In genomic region chr10:119761451-119762367, GRCm38 (mm10) we compare ENCODE assay signal across 11 mouse cellular contexts.
DNase-seq lines count a peak whose midpoint lies in the region; ATAC-seq and TF ChIP-seq lines count a peak whose summit lies in the region.
"Had no signal": no experiment of that assay in that cellular context is flagged by ENCODE, and none has a peak within 500 bp of the region (broad histone marks: within the 10 kb centered on the region; RNA-seq: fewer than 3 reads in every experiment).

No protein-coding gene starts in this region.

- TF ChIP-seq CTCF in cortical plate, adult 2 months (IDR thresholded peaks at IDR 0.05; ENCODE audit: extremely low read depth, insufficient read depth, low read length), result no peak

- peaks cover 16% of the 10 kb centered on the region for H3K4me1 ChIP-seq in hindbrain, embryonic 15.5 days (replicated peaks)
- H3K4me1 ChIP-seq in hindbrain, embryonic 12.5 days, result 0 out of 2 replicates have a peak, but pooled peaks cover 3% of the 10 kb centered on the region
- H3K4me1 ChIP-seq in cortical plate, adult 2 months (ENCODE audit: control insufficient read depth, insufficient read depth, low read length), result peaks cover 2% of the 10 kb centered on the region; the same call in 1 of the 2 replicates
- peaks cover 32% of the 10 kb centered on the region for H3K4me1 ChIP-seq in neural tube, embryonic 13.5 days (replicated peaks)

- 62% methylated on average over 33 of the region's 33 CpGs for WGBS in hindbrain, embryonic 15.5 days
- 84% methylated on average over 33 of the region's 33 CpGs for WGBS in hindbrain, embryonic 12.5 days
- WGBS in neural tube, embryonic 13.5 days, result 38% methylated on average over 33 of the region's 33 CpGs

- peak; percentile 14 to 37 for DNase-seq in left cerebral cortex, adult 9 months (ENCODE audit: low spot score in 2 of 2)
- no peak for DNase-seq in heart, postnatal 4 days
- DNase-seq in thymus, postnatal 0 days (ENCODE audit: low spot score), result no peak
- DNase-seq in adrenal gland, postnatal 4 days (ENCODE audit: low spot score in 2 of 2), result no peak
- DNase-seq: heart, adult 18-20 months; heart, postnatal 36 days; liver, postnatal 0 days had no signal

- no peaks in the 10 kb centered on the region for H3K36me3 ChIP-seq in hindbrain, embryonic 15.5 days
- H3K36me3 ChIP-seq in hindbrain, embryonic 12.5 days, result no peaks in the 10 kb centered on the region
- no peaks in the 10 kb centered on the region for H3K36me3 ChIP-seq in neural tube, embryonic 13.5 days

- H3K27me3 ChIP-seq in hindbrain, embryonic 15.5 days, result no peaks in the 10 kb centered on the region
- H3K27me3 ChIP-seq in hindbrain, embryonic 12.5 days, result no peaks in the 10 kb centered on the region
- H3K27me3 ChIP-seq in neural tube, embryonic 13.5 days, result no peaks in the 10 kb centered on the region

- H3K27ac ChIP-seq in hindbrain, embryonic 15.5 days (replicated peaks), result peak overlapping the region; percentile 43
- no peak overlapping the region for H3K27ac ChIP-seq in hindbrain, embryonic 12.5 days
- no peak overlapping the region for H3K27ac ChIP-seq in cortical plate, adult 2 months (ENCODE audit: insufficient read depth, low read length)
- H3K27ac ChIP-seq in neural tube, embryonic 13.5 days (replicated peaks), result peak overlapping the region; percentile 74

- H3K4me2 ChIP-seq in hindbrain, embryonic 15.5 days, result peak overlapping the region; percentile 34
- H3K4me2 ChIP-seq in hindbrain, embryonic 12.5 days (replicated peaks), result no peak overlapping the region
- peak overlapping the region; percentile 56 for H3K4me2 ChIP-seq in neural tube, embryonic 13.5 days

- H3K4me3 ChIP-seq in hindbrain, embryonic 15.5 days, result peak overlapping the region; percentile 11; the same call in 1 of the 2 replicates
- H3K4me3 ChIP-seq in hindbrain, embryonic 12.5 days, result no peak overlapping the region
- peak overlapping the region; percentile 11; the same call in 1 of the 2 replicates for H3K4me3 ChIP-seq in cortical plate, adult 2 months (ENCODE audit: insufficient read depth, low read length)
- peak overlapping the region; percentile 23 for H3K4me3 ChIP-seq in neural tube, embryonic 13.5 days

- TF ChIP-seq POLR2A in cortical plate, adult 2 months (IDR thresholded peaks at IDR 0.05; ENCODE audit: extremely low read depth, insufficient read depth, low read length), result 0 out of 2 replicates have a peak, but pooled peaks have one; percentile 18

- no peak for ATAC-seq in hindbrain, embryonic 15.5 days (ENCODE audit: low FRiP score, low read depth)
- no peak for ATAC-seq in hindbrain, embryonic 12.5 days (ENCODE audit: low FRiP score)
- peak; percentile 76 for ATAC-seq in neural tube, embryonic 13.5 days (ENCODE audit: low read depth)
- ATAC-seq: liver, postnatal 0 days had no signal

- no peak overlapping the region; the same call in 1 of the 2 replicates for H3K9ac ChIP-seq in hindbrain, embryonic 15.5 days
- no peak overlapping the region for H3K9ac ChIP-seq in hindbrain, embryonic 12.5 days
- H3K9ac ChIP-seq in neural tube, embryonic 13.5 days, result peak overlapping the region; percentile 58
- H3K9ac ChIP-seq: liver, postnatal 0 days had no signal

- no peaks in the 10 kb centered on the region for H3K9me3 ChIP-seq in hindbrain, embryonic 15.5 days
- no peaks in the 10 kb centered on the region for H3K9me3 ChIP-seq in hindbrain, embryonic 12.5 days (replicated peaks)
- no peaks in the 10 kb centered on the region for H3K9me3 ChIP-seq in neural tube, embryonic 13.5 days

Comparison
In these comparisons a context has a peak if more than half of its experiments do, and no peak if none do; other contexts are left out.
1. H3K27ac ChIP-seq: peak in hindbrain, embryonic 15.5 days (single experiment) and neural tube, embryonic 13.5 days (single experiment); none in hindbrain, embryonic 12.5 days (single experiment) and cortical plate, adult 2 months (single experiment).
2. DNase-seq: peak in left cerebral cortex, adult 9 months (2 of 2); none in heart, postnatal 4 days (single experiment), thymus, postnatal 0 days (single experiment) and adrenal gland, postnatal 4 days (0 of 2).